Mouse (Mus musculus) layer of hippocampus, postnatal 36 days (tissue): ENCODE results near the gene S100a3. TPM values are rescaled to one million over a fixed set of nuclear protein-coding genes. Genes with fewer than 3 reads are reported as not detected.

Experiments
- DNase-seq, 2 experiments: peaks; one replicate each; pipeline ENCODE4 v3.0.0; 2022
- total RNA-seq, 2 experiments: library from RNA; stranded (reverse); gene quantifications; 2 replicates each; pipeline ENCODE4 v1.2.3; 2021

Gene S100a3
- total RNA-seq, 2 experiments from 2014 or later: 1.1 to 1.4 TPM

DNA sequence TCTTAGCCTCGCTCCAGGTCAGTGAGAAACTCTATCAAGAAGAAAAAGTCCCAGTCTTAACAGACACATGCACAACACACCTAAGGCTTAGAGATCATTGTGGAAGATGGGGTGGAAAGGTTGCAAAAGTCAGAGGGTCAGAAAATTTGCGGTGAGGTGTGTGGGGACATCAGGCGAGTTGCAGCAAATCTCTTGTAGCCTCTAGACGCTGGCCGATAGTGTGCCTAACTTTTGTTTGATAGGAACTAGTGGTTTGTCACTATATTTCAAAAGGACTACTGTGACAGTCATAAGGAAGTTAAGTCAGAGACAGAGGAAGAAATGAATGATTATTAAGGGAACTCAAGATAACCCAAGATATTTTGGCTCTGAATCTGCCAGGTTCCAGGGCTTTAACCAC, 67.0 kb downstream of the S100a3 start:
- DNase-seq: no peak

DNA sequence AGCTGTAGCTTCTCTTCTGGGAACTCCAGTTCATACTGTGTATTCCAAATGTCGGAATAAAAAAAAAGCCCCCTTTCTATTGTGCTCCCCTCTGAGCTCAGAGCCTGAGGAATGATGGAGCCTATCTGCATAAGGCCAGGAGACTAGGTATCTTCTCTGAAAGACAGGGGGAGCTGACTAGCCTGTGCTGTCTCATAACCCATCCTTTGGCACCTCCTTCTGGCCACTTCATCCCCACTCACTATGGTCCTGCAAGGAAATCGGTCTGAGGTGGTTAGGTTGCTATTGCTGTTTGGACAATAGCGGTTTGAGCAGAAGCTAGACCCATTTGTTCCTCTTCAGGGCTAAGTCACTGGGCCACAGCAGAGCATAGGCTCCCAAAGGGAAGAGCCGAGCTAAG, 67.4 kb downstream of the S100a3 start:
- DNase-seq: no peak

DNA sequence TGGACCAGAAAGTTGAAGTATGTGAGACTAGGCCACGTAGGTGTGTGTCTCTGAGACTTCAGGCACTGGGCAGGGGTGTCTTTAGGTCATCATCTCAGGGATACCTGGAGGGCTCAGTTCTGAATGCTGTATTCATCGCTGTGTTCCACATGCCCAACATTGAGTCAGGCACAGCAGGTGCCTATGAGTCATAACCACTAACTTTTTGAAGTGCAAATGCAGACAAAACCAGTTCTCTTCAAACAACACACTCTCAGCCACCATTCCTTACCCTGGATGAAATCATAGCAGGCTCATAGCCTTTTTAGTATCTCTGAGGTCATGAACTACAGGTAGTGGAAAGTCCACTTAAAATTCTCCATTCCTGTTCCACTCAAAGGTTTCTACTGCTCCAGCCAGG, 68.9 kb downstream of the S100a3 start:
- no peak for DNase-seq

DNA sequence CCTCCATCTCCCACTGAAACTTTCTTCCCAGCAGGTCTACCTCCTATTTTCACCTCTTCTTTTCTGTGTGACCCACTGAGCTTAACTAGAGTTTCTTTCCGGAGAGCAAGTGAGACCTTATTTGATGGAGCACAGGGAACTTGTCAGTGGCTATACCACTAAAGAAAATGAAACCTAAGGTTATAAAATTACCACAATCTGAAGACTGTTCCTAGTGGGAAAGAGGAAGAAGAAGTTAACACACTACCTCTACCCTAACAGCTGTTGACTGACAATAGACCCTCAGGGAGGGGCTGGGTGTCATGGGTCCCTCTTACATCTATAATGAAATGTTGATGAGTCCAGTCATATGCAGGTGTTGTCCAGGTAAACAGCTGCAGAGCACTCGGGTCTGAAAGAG, 71.6 kb downstream of the S100a3 start:
- no peak for DNase-seq

DNA sequence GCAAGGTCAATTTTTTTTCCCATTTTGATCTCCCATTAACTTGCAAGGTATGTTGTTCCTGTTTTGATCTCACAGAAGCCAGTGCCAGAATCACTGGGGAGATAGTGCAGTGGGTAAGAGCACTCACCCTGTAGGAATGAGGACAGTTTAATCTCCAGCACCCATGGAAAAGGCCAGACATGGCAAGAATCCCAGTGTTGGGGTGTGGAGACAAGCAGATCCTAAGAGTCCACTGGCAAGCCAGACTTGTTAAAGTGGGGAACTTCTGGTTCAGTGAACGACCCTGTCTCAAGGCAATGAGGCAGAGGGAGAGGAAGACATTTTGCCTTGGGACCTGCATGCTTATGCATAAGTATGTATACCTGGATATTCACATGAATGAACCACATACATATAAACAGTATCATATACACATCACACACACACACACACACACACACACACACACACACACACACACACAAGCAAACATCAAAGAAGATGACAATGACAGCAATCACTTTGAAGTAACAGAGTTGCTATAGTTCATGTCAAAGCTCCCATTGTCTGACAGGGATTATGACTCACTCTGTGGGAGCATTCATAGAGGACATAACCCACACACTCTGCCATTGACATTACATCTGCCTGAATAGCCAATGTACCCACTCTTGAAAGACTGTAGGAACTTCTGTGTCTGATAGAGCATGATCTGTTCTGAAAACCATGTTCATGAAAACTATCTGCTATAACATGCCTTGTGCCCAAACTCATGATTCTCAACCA, 78.3 kb downstream of the S100a3 start:
- DNase-seq: no peak

DNA sequence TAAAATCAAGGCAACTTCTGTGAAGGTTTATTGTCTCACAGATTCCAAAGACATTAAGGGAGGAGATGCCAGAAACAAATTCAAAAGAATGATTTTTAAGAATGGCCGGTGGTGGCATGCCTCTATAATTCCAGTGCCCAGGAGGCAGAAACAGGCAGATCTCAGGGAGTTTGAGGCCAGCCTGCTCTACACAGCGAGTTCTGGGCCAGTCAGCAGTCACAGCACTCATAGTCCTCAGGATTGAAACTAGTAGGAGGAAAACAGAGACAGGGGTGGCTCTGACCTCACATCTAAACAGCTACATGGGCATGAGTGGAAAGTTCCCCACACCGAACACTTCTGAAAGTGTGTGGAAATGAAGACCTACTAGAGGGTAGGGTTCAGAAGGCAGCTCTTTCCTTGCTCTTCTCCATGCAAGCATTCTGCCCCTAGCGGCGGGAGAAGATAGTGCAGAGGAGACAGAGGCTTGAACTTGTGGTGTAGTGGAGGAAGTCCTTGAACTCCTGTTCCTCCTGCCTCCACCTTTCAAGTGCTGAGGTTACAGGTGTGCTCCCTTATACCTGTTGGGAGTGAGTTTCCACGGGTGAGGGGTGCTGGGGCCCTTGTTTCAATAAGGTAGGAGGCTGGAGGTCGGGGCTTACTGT, 79.3 kb downstream of the S100a3 start:
- DNase-seq: no peak

DNA sequence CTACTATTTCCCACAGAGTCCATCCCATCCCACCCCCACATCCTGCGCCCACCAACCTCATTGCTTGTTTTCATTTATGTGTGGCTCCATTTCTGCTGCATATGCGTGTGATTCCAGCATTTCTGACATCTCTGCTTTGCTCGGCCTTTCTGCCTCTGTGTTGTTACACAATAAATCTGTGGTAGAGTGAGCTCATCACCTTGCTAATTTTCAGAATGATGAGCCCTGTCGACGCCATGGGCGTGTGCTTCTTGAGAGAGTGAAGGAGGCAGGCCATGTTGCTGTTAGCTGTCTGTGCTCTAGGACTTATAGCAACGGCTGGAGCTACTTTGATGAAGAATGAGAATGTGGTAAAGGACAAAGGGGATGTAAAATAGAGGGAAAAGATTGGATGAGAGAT, 80.6 kb downstream of the S100a3 start:
- no peak for DNase-seq

DNA sequence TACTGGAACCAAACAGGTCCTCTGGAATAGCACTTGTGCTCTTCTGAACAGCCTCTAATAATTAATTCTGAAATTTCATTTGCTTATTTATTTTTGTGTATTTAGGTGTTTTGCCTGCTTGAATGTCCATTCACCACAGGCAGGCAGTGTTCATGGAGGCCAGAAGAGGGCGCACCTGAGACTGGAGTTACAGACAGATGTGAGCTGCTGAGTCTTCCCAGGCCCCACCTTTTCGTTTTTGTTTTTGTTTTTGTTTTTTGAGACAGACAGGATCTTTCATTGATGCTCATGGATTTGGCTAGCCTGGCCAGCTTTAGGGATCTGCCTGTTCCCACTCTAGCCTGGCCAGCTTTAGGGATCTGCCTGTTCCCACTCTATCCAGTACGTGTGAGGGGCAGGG, 83.8 kb downstream of the S100a3 start:
- DNase-seq: peak in 1 of 2 experiments; percentile 16

DNA sequence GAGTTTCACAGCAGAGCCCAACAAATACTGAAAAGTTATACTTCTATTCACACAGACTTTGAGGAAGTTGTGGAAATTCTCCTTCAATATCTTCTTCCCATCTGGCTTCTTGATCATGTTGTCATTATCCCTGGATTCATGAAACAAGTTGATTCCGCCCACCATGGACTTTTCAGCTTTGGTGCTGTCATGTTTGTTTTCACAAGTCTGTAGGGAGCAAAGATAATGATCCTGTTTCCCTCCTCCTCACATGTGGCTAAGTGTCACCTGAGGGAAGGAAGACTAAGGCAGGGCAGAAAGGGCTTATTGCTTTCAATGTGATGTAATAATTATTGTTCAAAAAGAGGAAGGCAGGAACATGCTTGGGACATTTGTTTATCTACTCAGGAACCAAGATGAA, 86.9 kb downstream of the S100a3 start:
- no peak for DNase-seq

DNA sequence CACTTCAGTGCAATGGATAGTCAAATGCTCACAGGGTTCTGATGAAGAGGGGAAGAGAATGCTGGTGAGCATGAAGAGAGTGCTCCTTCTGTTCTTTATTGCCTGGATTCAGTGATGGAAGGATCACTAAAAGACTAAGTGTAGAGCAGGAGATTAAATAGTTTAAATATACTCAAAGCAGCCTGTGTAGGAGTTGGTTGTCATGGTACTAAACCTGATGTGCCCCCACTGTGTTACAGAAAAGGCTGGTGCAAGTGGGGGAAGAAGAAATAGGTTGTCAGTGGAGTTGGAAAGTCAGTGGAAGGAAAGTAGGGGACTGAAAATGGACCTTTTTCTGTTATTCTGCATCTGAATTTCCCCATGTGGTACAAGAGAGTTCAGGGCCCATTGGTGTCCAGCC, 88.6 kb downstream of the S100a3 start:
- no peak for DNase-seq

DNA sequence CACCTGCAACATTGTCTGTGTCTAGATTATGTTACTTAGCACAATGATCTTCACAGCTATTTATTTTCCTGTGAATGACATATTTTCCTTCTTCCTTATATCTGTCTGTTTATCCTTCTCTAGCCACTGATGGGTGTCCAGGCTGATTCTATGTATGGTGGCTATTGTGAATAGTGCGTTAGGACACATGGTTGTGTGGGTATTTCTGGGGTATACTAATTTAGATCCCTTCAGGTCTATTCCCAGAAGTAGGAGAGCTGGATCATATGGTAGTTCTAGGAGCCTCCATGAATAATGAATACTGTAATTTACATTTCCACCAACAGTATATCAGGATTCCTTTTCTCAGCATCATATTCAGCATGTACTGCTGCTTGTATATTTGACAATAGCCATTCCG, 89.5 kb downstream of the S100a3 start:
- DNase-seq: no peak

Other genes starting within 250 kb of the S100a3 start
- 10 to 100 TPM; 13.9 to 25.2 TPM for gene Slc27a3, start 170.6 kb upstream of the S100a3 start, total RNA-seq
- gene Ints3, start 127.0 kb upstream of the S100a3 start, total RNA-seq: 10 to 100 TPM; 78.2 to 80.4 TPM
- gene Npr1, start 94.7 kb upstream of the S100a3 start, total RNA-seq: 1 to 10 TPM; 4.6 to 6.1 TPM
- gene Ilf2, start 84.5 kb upstream of the S100a3 start, total RNA-seq: 10 to 100 TPM; 83.0 to 83.8 TPM
- gene Snapin, start 69.5 kb upstream of the S100a3 start, total RNA-seq: 10 to 100 TPM; 49.8 to 50.8 TPM
- gene Chtop, start 51.1 kb upstream of the S100a3 start, total RNA-seq: 100 to 1,000 TPM; 145 to 152 TPM
- gene S100a1, start 46.2 kb upstream of the S100a3 start, total RNA-seq: 10 to 100 TPM; 95.5 to 98.7 TPM
- 10 to 100 TPM; 21.1 to 26.4 TPM for gene S100a13, start 46.1 kb upstream of the S100a3 start, total RNA-seq
- gene S100a14, start 33.7 kb upstream of the S100a3 start, total RNA-seq: under 1 TPM; 0.53 to 0.67 TPM
- gene S100a16, start 23.3 kb upstream of the S100a3 start, total RNA-seq: 10 to 100 TPM; 82.5 to 96.2 TPM
- not detected for gene S100a2, start 29.7 kb downstream of the S100a3 start, total RNA-seq
- not detected for gene Gm42674, start 41.3 kb downstream of the S100a3 start, total RNA-seq
- gene S100a4, start 43.2 kb downstream of the S100a3 start, total RNA-seq: 1 to 10 TPM; 2.7 to 3.8 TPM
- not detected for gene S100a5, start 47.9 kb downstream of the S100a3 start, total RNA-seq
- gene S100a6, start 52.3 kb downstream of the S100a3 start, total RNA-seq: 10 to 100 TPM; 18.8 to 23.5 TPM
- gene S100a7a, start 93.4 kb downstream of the S100a3 start, total RNA-seq: under 1 TPM; 0.61 to 0.62 TPM
- under 1 TPM in 1 of 2 experiments, not detected in 1; 0.91 TPM for gene S100a8, start 108.4 kb downstream of the S100a3 start, total RNA-seq
- under 1 TPM in 1 of 2 experiments, not detected in 1; 0.86 TPM for gene S100a9, start 135.1 kb downstream of the S100a3 start, total RNA-seq
- not detected for gene Pglyrp4, start 166.3 kb downstream of the S100a3 start, total RNA-seq
- not detected for gene Gm5849, start 217.3 kb downstream of the S100a3 start, total RNA-seq